Mouse (Mus musculus): ENCODE data around the gene Nup210l.
"Not testable (repeated sequence)": the region's sequence is repeated elsewhere in the genome, so short reads cannot be mapped to it uniquely, and the experiment has no call there.

Nup210l gene

GRCm38 (mm10) chr3:90221123-90221522, 117.2 kb downstream of the Nup210l start:
- no peak for DNase-seq (ENCODE audit: low spot score in 2 of 2)

- no peak for DNase-seq (ENCODE audit: low spot score in 2 of 2)
Measured at GRCm38 (mm10) chr3:90222455-90222854, 118.5 kb downstream of the Nup210l start.

DNA sequence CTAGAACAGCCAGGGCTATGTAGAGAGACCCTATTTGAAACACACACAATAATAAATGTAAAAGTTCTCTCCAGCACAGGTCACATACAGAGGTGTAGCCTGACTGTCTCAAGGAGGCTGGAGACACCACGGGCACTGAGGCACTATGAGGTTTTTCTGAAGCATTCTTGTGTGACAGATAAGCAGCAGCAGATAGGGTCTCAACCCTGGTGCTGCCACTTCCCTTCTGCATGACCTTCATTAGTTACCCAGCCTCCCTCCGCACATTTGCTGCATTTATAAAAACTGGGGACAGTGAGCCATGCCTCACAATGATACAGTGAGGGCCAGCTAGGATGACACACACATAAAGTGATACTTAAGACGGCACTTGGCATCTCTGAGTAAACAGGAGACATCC, 119.0 kb downstream of the Nup210l start:
- no peak for DNase-seq (ENCODE audit: low spot score in 2 of 2)

DNA sequence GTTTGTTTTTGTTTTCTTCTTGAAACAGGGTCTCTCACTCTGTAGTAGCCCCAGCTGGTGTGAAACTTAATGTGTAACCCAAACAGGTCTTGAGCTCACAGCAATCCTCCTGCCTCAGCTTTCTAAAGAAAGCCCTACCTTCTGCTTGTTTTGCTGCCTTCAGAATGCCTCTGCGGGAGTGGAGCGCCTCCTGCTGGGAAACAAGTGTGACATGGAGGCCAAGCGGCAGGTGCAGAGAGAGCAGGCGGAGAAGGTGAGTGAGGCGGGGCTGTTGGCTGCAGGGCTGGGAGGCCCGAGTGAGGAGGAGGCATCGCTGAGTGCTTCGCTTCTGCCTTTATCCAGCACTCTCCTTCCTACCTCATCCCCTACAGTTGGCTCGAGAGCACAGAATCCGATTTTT, 120.4 kb downstream of the Nup210l start:
- DNase-seq (ENCODE audit: low spot score in 2 of 2): no peak

DNA sequence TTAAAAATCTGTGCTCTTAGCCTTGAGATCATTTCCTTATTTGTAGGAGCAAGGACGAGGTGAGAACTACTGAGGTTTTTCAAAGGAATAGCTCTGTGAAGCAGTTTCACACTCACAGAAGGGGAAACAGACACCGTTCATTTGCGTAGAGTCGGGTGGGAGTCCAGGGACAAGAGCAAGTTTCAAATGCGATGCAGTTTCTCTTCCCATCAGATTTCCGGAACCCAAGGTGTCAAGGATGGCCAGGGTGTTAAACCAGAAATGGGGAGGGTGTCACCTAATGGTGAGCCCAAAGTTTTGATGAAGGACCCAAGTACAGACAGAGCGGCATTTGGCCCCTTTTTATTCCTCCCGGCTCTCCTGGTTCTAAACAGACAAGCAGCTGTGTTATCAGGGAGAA, 127.1 kb downstream of the Nup210l start:
- DNase-seq (ENCODE audit: low spot score in 2 of 2): peak in 1 of 2 experiments; percentile 60

GRCm38 (mm10) chr3:90231507-90232333, 127.8 kb downstream of the Nup210l start, which contains the start of gene Jtb:
Gene Jtb, plus strand, starts transcription at chr3:90231597.
- DNase-seq (ENCODE audit: low spot score in 2 of 2): peak; percentile 94 to 95

DNA sequence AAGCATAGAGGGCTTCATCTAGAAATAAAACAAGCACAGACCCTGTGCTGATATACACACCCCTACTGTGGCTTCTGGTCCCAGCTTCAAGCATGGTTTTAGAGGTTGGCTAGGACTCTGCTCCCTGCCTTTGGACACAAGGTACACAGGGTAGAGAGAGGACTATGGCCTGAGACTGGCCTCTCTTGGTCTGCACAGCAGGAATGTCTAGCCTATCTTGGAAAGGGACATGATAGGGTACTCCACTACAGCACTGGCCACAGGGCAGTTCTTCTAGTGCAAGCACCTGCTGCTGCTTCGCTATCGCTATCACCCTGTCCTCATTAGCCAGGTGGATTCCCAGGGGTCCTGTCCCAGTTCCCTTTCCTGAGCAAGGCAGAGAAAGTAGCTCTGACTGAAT, 137.3 kb downstream of the Nup210l start:
- DNase-seq (ENCODE audit: low spot score in 2 of 2): no peak

DNA sequence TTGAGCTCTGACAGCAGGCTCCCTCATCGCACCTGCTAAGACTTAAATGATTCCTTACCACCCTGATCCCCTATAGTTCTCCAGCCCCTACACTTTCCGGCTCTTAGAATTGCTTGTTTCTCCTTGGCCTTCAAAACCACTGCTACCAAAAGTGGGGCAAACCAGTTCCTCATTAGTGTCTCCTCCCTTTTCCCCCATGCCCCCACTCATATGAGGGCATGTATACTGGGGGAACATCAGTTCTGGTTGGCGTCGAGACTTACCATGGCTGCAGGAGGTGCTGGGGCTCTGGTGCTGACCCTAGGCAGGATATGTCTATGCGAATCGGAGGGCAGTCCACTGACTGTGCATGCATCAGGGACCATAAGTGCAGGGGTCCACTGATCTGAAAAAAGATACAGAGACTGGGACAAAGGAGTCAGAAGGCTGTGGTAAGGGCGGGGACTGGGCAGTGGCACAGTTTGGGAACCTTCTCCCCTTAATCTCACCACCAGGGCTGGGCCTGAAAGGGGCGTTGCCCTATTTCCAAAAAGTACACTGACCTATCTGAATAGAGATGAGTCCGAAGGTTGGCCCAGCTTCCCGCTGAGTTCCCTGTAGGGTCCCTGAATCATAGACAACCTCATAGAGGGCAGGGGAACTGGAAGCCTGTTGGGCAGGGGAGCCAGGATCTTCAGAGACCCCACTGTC, 137.9 kb downstream of the Nup210l start:
- no peak for DNase-seq (ENCODE audit: low spot score in 2 of 2)

- no peak for DNase-seq (ENCODE audit: low spot score in 2 of 2)
Measured at GRCm38 (mm10) chr3:90242984-90243775, 139.2 kb downstream of the Nup210l start, which contains the start of gene Creb3l4. Gene Creb3l4, minus strand, starts transcription at chr3:90243512.

DNA sequence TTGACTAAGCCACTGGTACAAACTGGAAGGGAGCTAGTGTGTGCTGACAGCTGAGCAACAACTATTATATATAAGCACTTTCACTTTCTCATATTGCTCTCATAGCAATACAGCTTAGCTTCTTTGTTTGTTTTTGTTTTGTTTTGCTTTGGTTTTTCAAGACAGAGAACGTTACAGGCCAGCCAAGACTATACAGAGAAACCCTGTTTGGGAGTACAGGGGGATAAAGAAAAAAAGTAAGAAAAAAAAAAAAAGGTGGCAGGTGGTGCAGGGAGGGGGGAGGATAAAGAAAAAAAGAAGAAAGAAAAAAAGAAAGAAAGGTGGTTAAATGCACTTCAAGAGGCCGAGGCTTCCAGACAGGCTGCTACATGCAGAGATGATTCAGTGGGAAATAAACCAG, 141.5 kb downstream of the Nup210l start:
- DNase-seq (ENCODE audit: low spot score in 2 of 2): no peak

DNA sequence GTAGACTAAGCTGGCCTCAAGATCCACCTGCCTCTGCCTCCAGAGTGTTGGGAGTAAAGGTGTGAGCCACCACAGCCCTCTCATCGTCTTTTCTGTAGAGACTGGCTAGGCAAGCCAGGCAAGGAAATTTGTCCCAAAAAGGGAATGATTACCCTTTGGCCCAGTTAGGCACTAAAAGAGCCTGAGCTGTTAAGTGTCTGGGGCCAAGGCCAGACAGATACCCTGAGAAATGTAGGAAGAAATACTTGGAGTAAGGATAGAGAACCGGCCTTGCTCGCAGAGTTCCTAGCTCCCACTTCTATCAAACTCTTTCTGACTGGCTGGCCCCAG, 143.7 kb downstream of the Nup210l start:
- peak in 1 of 2 experiments; percentile 27 for DNase-seq (ENCODE audit: low spot score in 2 of 2)

DNA sequence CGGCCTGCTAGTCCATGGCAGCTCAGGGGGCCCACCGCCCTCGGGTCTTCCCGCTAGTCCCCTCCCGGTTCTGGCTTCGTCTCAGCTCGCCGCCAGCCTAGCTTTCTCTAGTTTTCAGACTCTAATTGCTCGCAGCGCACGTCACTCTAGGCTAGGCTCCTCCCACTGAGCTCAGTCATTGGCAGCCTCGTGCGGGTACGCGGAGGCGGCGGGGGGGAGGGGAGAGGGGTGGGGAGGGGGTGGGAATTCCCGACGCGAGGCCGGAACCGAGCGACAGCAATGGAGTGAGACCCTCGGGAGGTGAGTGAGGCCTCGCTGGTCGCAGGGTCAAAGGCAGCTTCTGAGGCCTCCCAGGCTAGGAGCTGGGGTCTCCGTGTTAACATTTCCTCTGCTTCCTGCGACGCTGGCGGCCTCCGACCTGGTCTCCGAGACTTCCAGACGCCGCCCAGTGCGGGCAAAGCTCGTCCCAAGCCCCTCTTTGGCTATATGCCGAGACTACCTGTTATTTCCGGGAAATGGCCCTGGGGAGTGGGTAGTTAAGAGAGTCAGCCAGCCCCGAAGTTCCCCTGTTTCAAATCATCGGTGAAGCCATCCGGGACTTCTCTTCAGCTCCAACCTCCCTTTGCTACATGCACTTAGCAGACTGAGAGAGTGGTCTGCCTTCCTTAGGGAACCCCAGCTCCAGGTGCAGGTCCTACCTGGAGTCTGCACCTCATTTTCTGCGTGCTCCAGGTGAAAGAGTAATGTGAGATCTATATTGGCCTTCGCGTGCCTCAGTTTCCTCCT, 144.2 kb downstream of the Nup210l start, which contains the start of gene Slc39a1:
Gene Slc39a1 (plus strand): TSS at position 213 of the 786 bp plus-strand sequence.
- DNase-seq (ENCODE audit: low spot score in 2 of 2): peak; percentile 91 to 92

DNA sequence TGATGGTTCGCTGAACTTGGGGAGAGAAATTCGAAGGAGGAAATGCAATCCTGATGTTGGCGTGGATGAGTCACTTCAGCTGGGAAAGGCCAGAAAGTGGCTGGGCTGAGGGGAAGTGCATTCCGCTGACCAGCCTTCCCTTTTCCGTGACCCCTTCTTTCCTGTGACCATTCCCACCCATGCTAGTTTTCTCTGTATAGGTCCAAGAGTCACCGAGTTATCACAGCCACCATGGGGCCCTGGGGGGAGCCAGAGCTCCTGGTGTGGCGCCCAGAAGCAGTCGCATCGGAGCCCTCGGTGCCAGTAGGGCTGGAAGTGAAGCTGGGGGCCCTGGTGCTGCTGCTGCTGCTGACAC, 144.8 kb downstream of the Nup210l start:
- DNase-seq (ENCODE audit: low spot score in 2 of 2): peak in 1 of 2 experiments; percentile 31

- no peak for DNase-seq (ENCODE audit: low spot score in 2 of 2)
Measured at GRCm38 (mm10) chr3:90250791-90251190, 146.9 kb downstream of the Nup210l start.

DNA sequence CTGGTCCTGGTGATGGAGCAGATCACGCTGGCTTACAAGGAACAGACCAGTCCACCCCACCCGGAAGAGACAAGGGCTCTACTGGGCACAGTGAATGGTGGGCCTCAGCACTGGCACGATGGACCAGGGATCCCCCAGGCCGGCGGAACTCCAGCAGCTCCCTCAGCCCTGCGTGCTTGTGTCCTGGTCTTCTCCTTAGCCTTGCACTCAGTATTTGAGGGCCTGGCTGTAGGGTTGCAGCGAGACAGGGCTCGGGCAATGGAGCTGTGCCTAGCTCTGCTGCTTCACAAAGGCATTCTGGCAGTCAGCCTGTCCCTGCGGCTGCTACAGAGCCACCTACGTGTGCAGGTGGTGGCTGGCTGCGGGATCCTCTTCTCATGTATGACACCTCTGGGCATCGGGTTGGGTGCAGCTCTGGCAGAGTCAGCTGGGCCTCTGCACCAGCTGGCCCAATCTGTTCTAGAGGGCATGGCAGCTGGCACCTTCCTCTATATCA, 147.8 kb downstream of the Nup210l start:
- not testable (repeated sequence) for DNase-seq (ENCODE audit: low spot score in 2 of 2)

- not testable (repeated sequence) for DNase-seq (ENCODE audit: low spot score in 2 of 2)
Measured at GRCm38 (mm10) chr3:90252659-90253058, 148.7 kb downstream of the Nup210l start.

- not testable (repeated sequence) for DNase-seq (ENCODE audit: low spot score in 2 of 2)
Measured at GRCm38 (mm10) chr3:90253174-90253573, 149.2 kb downstream of the Nup210l start.

DNA sequence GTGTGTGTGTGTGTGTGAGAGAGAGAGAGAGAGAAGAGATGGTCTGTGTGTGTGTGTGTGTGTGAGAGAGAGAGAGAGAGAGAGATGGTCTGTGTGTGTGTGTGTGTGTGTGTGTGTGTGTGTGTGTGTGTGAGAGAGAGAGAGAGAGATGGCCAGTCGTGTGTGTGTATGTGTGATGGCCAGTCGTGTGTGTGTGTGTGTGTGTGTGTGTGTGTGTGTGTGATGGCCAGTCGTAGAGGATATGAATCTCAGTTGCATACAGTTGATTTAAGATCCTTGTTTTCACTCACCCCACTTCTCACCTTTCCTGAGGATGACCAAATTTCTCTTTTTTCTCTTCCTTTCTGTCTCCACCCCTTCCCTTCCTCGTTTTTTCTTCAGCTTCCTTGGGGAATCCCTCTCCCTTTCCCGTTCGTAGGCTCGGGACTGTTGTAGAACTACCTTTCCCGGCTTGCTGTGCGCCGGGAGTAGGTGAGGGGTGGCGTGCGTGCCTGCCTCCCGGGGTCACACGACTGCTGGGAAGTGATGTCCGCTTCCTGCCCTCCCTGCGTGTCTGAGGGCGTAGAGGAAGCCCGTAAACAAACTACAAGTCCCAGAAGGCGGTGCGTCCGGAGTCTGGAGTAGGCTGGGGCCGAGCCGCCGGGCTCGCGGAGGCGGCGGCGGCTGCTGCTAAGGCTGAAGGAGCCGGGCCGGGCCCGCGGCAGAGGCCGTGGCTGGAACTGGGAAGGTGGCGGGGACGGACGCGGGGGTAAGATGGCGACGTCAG, 149.9 kb downstream of the Nup210l start, which contains the start of gene Crtc2:
Gene Crtc2 (plus strand): TSS at position 511 of the 766 bp plus-strand sequence.
- DNase-seq (ENCODE audit: low spot score in 2 of 2): peak; percentile 97

DNA sequence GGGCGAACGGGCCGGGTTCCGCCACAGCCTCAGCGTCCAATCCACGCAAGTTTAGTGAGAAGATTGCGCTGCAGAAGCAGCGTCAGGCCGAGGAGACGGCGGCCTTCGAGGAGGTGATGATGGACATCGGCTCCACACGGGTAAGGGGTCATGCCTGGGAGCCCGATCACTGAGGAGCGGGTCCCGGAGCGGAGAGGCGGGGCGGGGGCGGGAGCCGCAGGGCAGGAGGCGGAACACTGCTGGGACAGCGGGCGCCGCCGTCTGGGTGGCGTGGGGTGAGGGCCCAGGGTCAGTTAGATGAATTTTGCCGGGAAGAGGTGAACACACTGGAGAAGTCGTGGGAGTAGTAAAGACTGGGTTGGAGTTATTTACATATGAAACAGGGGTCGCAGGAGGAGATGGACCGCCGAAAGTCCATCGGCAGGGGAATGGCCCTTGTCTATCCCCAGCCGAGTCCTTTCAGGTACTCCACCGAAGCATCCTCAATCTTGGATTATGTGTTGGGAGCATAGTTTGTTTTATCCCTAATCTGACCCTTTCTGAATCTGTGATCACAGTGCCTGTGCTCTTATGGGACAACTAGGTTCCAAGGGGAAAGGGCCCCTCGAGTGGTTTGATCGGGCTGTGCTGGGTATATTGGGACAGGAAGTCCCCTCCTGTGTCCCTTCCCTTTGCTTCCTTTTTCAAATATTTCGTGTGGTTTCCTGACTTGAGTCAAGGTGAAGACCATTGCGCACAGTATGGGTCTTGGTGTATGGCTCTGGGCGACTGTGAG, 150.7 kb downstream of the Nup210l start:
- peak in 1 of 2 experiments; percentile 40 for DNase-seq (ENCODE audit: low spot score in 2 of 2)

- DNase-seq (ENCODE audit: low spot score in 2 of 2): no peak
Measured at GRCm38 (mm10) chr3:90255194-90255565, 151.2 kb downstream of the Nup210l start.

Data from spleen, postnatal 36 days (tissue).